Mouse (Mus musculus): ENCODE results near the gene Kcp.

Gene Kcp

DNA sequence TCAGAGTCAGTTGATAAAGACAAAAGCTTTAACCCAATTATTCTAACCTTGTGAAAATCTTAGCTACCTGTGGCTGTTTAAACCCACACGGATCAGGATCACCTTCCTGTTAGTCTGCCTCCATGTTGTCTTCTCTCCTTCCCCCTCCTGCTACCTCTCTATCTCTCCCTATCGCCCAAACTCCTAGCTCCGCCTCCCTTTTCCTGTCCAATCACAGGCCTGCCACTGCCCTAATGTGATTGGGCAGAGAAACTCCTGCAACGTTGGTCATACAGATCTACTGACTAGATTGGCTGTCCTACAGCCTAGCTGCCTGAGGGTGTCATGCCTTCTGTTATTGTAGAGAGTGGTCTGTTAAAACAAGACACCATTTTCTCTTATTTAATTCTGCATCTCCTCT, 57.9 kb downstream of the Kcp start:
- no peak for DNase-seq

- DNase-seq = no peak
These were observed 62.4 kb downstream of the Kcp start for GRCm38 (mm10) chr6:29445354-29445753.

GRCm38 (mm10) chr6:29444773-29445172, 63.0 kb downstream of the Kcp start:
- no peak for DNase-seq

DNA sequence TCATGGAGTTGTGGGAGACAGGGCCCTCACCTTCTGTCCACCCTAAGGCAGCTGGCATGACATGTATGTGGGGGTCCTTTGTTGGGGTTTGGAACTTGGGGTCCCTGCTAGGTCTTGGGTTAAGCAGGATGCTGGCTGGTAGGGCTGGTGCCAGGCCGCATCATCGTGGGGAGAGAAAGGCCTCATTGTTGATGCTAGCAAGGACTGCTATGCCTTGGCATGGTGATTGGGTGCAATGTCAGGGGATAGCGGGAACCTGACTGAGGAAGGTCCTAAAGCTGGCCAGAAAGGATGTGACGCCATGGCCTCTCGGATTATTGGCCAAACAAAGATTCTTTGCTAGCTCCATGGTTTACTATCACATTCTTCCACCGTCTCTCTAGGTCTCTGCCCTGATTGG, 68.0 kb downstream of the Kcp start:
- no peak for DNase-seq

GRCm38 (mm10) chr6:29439251-29439650, 68.5 kb downstream of the Kcp start:
- no peak for DNase-seq

GRCm38 (mm10) chr6:29436461-29436934, 71.3 kb downstream of the Kcp start:
- DNase-seq = no peak

DNA sequence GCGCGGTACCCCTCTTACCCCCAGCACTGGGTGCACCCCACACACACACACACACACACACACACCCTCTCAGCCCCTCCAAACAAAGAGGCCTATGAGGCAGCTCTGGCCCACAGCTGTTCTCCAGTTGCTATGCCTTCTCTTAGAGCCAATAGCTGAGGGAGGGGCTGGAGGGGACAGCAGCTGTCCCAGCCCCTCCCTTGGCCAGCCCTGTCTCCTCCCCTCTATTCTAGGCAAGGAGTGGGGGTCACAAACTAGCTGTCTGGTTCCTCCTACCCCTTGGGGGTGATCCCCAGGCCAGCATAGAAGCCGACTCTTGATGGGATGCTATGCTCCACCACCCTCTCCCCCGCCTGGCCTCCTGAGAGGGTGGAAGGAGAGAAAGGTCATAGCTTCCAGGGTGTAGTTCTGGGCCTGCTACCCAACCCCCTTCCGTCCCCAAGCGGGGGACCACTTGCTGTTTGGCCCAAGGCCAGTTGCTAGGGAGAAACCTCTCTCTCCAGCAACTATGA, 71.8 kb downstream of the Kcp start:
- DNase-seq = no peak

GRCm38 (mm10) chr6:29434911-29435691, 72.7 kb downstream of the Kcp start:
- no peak for DNase-seq

DNA sequence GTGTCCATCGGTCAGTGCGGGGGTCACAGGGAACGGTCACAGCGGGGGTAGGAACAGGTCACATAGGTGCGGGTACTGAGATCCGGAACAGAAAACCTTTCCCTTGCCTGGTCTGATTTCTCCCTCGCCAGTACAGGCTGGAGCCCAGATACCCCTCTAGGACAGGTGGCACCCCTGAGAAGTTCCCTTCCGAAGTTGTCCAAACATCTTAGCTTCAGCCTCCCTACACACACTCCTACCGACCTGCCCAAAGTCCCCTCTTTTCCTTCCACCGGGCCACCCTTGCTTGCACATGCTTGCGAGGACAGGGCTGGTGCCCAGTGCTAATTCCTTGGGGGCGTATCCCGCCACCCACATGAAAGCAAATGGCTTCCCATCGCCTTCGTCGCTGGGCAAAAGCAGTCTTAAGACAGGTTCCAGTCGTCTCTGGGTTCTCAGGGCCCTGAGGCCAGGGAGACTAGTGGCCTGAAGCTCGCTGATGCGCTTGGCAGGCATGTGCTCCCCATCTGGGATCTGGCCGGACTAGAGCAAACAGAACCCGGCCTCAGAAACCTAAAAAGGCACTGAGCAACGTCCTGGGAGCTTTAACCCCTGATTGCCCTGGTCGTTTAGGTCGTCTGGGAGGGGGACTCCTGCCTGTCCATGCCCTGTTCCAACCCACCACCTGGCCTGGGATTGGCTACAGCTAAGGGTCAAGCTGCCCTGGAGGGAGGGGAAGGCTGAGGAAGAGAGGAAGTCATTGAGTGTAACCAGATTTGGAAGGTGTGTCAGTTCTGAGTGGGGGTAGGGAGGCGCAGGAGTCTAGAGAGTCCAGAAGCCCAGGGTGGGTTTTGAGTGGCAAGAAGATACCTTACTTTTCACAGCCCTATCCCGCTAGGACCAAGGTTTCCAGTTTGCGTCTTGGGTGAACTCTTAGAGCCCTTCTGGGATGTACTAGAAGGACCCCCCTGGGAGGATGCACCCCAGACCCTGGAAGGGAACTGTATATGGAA, 73.7 kb downstream of the Kcp start:
- no peak for DNase-seq

GRCm38 (mm10) chr6:29433038-29433803, 74.5 kb downstream of the Kcp start, which contains the start of gene Flnc:
Flnc (plus strand) TSS chr6:29433256.
- DNase-seq = no peak

DNA sequence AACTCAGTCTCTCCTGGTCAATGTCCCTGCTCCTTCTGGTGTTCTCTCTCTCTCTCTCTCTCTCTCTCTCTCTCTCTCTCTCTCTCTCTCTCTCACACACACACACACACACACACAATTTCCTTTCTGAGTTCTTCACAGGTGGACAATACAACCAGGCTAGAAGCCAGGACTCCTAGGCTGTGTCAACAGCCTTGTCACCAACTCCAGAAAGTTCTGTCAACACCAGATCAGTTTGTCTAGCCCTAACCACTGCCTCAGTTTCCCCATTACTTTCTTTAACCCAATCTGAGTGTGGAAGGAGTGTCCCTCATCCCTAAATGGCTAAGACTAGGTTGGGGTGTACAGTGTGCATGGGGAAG, 75.1 kb downstream of the Kcp start:
- DNase-seq = no peak

DNA sequence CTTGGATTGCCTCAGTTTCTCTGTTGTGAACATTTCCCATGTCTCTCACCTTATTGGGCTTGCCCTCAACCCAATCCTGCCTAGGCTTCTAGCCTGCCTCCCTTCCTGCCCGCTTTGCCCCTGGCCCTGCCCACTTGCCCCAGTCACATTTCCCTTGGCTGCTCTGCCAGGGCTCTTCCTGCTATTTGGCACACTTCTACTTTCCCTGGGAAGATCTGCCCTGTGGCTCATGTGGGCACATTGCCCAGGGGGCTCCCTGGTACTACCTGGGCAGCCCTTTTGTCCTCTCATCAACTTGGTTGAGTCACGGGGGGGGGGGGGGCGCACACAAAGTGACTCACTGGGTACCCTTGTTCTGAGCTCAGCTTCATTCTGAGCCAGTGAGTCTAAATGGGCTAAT, 75.6 kb downstream of the Kcp start:
- DNase-seq = no peak

GRCm38 (mm10) chr6:29431473-29431872, 76.3 kb downstream of the Kcp start:
- no peak for DNase-seq

- DNase-seq = no peak
These were observed 76.9 kb downstream of the Kcp start for GRCm38 (mm10) chr6:29430681-29431420.

DNA sequence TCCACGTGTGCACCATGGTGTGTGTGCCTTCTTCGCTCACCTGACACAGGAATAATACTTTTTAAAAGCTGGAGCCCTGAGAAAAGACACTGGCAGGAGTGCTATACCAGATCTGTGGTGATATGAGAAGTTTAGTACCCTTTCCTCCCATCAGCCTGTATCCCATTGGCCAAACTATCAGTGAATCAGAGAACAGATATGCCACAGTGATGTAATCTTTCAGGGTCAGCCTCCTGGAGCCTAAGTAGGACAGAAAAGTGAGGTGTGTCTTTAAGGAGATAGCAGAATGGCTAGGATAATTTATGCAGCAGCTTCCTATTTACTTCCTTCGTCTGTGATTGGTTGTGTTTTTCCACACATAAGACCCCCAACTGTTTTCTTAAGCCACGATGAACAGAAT, 79.6 kb downstream of the Kcp start:
- no peak for DNase-seq

- no peak for DNase-seq
These were observed 81.4 kb downstream of the Kcp start for GRCm38 (mm10) chr6:29426331-29426730.

- DNase-seq = no peak
These were observed 82.6 kb downstream of the Kcp start for GRCm38 (mm10) chr6:29425118-29425517.

All from cerebellum, adult 8-10 months (tissue).